Mouse (Mus musculus): Measurements from ENCODE around the gene Smc6. TPM values are rescaled to one million over a fixed set of nuclear protein-coding genes. Genes with fewer than 3 reads are reported as not detected.
A peak's percentile ranks its signal among the peaks of the same experiment; 100 is the strongest.

Gene Smc6
- polyA plus RNA-seq (2016; fragmentation: Nextera tagmentation; extraction: Ambion mirVana) = 112 and 114 TPM in 2 replicates

GRCm38 (mm10) chr12:11265382-11266281 is at the start of gene Smc6, which contains the start of gene Gen1:
Smc6 (plus strand) TSS chr12:11265886.
Gen1 (minus strand) TSS chr12:11265801.
- H3K9me3 ChIP-seq = no peaks in the 10 kb centered on the region
- peak; percentile 98 for DNase-seq (ENCODE audit: low spot score)
- under 1% methylated on average over 83 of the region's 83 CpGs for WGBS
- peaks cover 15% of the 10 kb centered on the region; the same call in 1 of the 2 replicates for H3K4me1 ChIP-seq
- H3K27ac ChIP-seq = peak within 1 kb of the TSS; percentile 99
- no peaks in the 10 kb centered on the region for H3K27me3 ChIP-seq (ENCODE audit: insufficient read depth, poor library complexity, severe bottlenecking)
- no peaks in the 10 kb centered on the region for H3K36me3 ChIP-seq
- peak within 1 kb of the TSS; percentile 87 for H3K4me3 ChIP-seq

- no peak for DNase-seq (ENCODE audit: low spot score)
- Histone ChIP-seq H3K36me3 (no peaks in the 10 kb centered on the region), H3K27ac (no peak overlapping the region), H3K4me1 (peaks cover 1% of the 10 kb centered on the region; the same call in 1 of the 2 replicates), H3K4me3 (no peak overlapping the region), H3K27me3 (ENCODE audit: insufficient read depth, poor library complexity, severe bottlenecking) (no peaks in the 10 kb centered on the region), H3K9me3 (no peaks in the 10 kb centered on the region)
- 62% methylated on average over 3 of the region's 3 CpGs for WGBS
Observed at GRCm38 (mm10) chr12:11216454-11216853, 49.2 kb upstream of the Smc6 start.

DNA sequence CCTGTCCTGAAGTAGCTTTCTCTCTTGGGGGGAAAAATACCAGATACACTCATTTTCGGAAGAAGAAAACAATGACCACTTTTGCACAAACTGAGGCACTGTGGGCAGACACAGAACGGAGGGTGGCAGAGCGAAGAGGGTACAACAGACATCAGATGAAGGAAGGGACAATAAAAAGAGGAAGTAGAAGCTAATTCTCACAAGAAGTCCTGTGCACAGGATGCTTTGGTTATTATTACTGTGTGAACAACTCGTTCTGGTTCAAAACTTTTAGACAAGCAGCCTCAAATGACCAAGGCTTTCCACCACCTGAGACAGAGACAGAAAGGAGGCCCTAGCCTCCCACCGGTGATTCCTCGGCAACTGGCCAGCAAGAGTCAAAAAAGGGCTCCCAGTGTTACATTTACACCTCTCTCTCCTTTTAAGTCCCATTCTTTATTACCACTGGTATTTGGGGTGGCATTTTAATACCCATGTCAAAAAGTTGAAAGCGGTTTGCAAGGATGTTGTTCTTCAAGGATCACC is 47.9 kb upstream of the Smc6 start:
- H3K36me3 ChIP-seq = no peaks in the 10 kb centered on the region
- H3K4me3 ChIP-seq = no peak overlapping the region
- no peaks in the 10 kb centered on the region for H3K9me3 ChIP-seq
- WGBS = 82% methylated on average over 7 of the region's 7 CpGs
- H3K4me1 ChIP-seq = peaks cover 9% of the 10 kb centered on the region
- H3K27me3 ChIP-seq (ENCODE audit: insufficient read depth, poor library complexity, severe bottlenecking) = no peaks in the 10 kb centered on the region
- DNase-seq (ENCODE audit: low spot score) = no peak
- no peak overlapping the region for H3K27ac ChIP-seq

DNA sequence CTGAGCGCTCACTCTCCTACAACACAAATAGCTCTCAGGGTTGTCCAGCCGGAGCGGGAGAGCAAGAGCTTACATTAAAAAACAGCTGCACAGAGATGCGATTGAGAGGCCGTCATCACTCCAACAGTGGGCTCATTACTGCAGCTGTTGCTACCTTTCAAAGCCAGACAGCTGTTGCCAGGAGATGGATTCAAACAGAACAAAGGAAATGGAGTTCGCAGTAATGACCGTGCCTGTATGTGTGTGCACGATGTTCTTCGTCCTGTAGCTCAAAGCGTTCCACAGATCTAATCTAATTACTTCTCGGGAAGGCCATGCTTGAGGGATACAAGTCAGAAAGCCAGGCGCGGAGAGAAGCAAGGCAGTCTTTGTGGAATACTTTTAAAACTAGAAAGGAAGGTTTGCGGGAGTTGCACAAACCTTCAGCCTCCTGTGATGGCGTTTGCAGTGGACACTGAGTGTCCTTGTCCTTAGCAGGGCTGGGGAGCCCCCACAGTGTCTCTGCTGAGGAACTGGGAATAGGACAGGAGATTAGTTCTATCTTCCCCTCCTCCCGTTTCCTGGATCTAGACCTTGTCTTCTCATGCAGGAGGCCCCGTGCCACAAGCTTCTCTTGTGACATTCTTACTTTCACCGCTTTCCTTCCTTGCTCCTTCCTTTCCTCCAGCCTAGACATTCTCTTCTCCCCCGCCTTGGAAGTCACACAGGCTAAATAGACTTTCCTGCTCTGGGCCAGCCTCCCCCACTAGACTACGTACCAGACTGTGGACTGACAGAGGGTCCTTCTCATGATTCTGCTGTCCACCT is 44.0 kb upstream of the Smc6 start:
- no peak for DNase-seq (ENCODE audit: low spot score)
- Histone ChIP-seq H3K27me3 (ENCODE audit: insufficient read depth, poor library complexity, severe bottlenecking) (no peaks in the 10 kb centered on the region), H3K4me3 (no peak overlapping the region), H3K27ac (peak overlapping the region; percentile 70), H3K36me3 (no peaks in the 10 kb centered on the region), H3K9me3 (no peaks in the 10 kb centered on the region), H3K4me1 (peaks cover 22% of the 10 kb centered on the region)
- 55% methylated on average over 20 of the region's 20 CpGs for WGBS

DNA sequence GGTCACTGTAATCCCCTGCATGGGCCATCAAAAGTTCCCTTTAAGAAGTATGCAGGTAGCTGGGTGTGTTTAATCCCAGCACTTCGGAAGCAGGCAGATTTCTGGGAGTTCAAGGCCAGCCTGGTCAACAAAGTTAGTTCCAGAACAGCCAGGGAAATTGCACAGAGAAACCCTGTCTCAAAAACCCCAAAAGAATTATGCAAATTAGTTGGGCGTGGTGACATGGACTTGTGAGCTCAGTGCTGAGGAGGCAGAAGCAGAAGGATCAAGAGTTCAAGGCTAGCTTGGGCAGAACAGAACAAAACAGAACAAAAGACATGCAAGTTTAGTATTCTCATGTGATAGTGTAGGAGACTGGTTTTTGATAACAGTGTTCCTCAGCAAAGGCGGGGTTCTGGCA is 43.1 kb upstream of the Smc6 start:
- no peak overlapping the region for H3K4me3 ChIP-seq
- no peaks in the 10 kb centered on the region for H3K27me3 ChIP-seq (ENCODE audit: insufficient read depth, poor library complexity, severe bottlenecking)
- DNase-seq (ENCODE audit: low spot score) = no peak
- H3K27ac ChIP-seq = no peak overlapping the region
- H3K9me3 ChIP-seq = no peaks in the 10 kb centered on the region
- 53% methylated on average over 3 of the region's 3 CpGs for WGBS
- H3K36me3 ChIP-seq = no peaks in the 10 kb centered on the region
- H3K4me1 ChIP-seq = peaks cover 22% of the 10 kb centered on the region

DNA sequence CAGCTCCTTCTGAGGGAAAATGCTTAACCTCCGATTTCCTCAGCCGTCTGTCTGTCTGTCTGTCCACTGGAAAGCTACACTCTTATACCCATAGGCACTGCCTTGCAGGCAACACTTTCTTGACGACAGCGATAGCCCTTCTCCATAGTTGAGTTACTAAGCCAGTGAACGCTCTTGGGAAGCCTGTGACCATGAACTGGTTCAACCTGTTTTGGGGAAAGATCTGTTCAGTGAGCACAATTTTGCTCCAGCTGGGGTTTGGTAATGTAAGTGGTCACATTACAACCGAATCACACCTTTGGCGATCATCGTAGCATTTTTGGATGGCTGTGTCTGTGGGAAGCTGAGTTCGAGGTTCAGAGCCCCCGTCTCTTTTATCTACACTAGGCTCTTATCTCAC is 42.6 kb upstream of the Smc6 start:
- 68% methylated on average over 10 of the region's 10 CpGs for WGBS
- Histone ChIP-seq H3K9me3 (no peaks in the 10 kb centered on the region), H3K4me3 (no peak overlapping the region), H3K27me3 (ENCODE audit: insufficient read depth, poor library complexity, severe bottlenecking) (no peaks in the 10 kb centered on the region), H3K4me1 (peaks cover 22% of the 10 kb centered on the region), H3K36me3 (no peaks in the 10 kb centered on the region), H3K27ac (no peak overlapping the region)
- no peak for DNase-seq (ENCODE audit: low spot score)

- no peaks in the 10 kb centered on the region for H3K9me3 ChIP-seq
- no peak for DNase-seq (ENCODE audit: low spot score)
- no peaks in the 10 kb centered on the region for H3K27me3 ChIP-seq (ENCODE audit: insufficient read depth, poor library complexity, severe bottlenecking)
- peak overlapping the region; percentile 34 for H3K4me3 ChIP-seq
- H3K36me3 ChIP-seq = no peaks in the 10 kb centered on the region
- H3K4me1 ChIP-seq = peaks cover 22% of the 10 kb centered on the region
- H3K27ac ChIP-seq = peak overlapping the region; percentile 77
- WGBS = 3% methylated on average over 5 of the region's 5 CpGs
Observed at GRCm38 (mm10) chr12:11224722-11225121, 41.0 kb upstream of the Smc6 start.

DNA sequence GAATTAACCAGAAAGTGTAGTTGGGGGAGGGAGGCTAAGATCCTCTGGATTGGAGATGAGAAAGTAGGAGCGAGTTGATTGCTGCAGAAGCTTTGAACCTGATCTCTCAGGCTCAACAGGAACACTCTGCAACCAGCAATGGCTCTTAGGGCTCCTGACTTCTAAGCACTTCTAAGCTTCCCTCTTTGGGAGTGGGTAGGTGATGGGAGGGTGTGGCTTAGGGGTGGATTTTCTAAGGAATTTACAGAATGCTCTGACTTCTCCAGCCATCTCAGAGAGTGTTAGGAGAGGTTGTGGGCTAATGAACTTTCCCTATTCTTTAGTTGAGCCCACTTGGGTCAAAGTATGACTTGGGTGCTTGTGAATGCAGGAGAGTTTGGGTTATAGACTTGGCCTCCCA is 39.6 kb upstream of the Smc6 start:
- Histone ChIP-seq H3K27me3 (ENCODE audit: insufficient read depth, poor library complexity, severe bottlenecking) (no peaks in the 10 kb centered on the region), H3K4me1 (peaks cover 22% of the 10 kb centered on the region), H3K9me3 (no peaks in the 10 kb centered on the region), H3K27ac (no peak overlapping the region), H3K36me3 (no peaks in the 10 kb centered on the region), H3K4me3 (no peak overlapping the region)
- no peak for DNase-seq (ENCODE audit: low spot score)
- WGBS = 30% methylated on average over 1 of the region's 1 CpGs

DNA sequence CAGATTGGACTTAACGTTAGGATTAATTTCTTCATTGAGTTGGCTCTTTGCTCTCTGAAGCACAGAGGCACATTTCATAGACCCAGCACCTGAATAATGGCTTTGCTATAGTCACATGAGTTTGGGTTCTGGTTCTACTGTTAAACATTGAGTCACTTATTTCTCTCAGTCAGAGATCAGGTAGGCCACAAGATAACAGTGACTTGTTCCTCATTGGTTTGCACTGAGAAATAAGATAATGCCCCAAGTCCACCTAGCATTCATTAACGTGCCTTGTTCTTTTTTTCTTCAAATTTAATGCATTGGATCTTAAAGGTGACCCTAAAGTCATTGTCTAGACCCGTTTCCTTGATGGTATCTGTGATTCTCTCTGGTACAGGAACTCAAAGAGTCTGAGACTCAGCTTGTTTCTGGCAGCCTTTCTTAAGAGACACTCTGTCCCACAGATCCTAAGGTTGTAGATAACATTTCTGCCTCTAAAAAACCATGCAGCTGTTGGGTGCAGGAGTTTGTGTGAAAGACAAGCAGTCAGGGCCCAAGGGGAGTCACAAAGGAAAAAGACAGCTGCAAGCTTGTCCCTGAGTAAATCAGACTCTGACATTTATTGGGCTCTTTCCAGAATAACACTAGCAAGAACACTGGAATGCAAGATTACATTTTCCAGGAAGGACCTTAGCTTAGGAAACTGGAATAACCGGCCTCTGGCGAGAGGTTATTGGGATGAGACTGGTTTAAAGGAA is 39.0 kb upstream of the Smc6 start:
- no peaks in the 10 kb centered on the region for H3K9me3 ChIP-seq
- no peaks in the 10 kb centered on the region for H3K36me3 ChIP-seq
- H3K4me1 ChIP-seq = peaks cover 18% of the 10 kb centered on the region
- H3K27me3 ChIP-seq (ENCODE audit: insufficient read depth, poor library complexity, severe bottlenecking) = no peaks in the 10 kb centered on the region
- DNase-seq (ENCODE audit: low spot score) = no peak
- H3K4me3 ChIP-seq = no peak overlapping the region
- WGBS = 67% methylated on average over 5 of the region's 5 CpGs
- no peak overlapping the region for H3K27ac ChIP-seq

GRCm38 (mm10) chr12:11230267-11230666 is 35.4 kb upstream of the Smc6 start:
- DNase-seq (ENCODE audit: low spot score) = no peak
- Histone ChIP-seq H3K27ac (no peak overlapping the region), H3K9me3 (no peaks in the 10 kb centered on the region), H3K36me3 (no peaks in the 10 kb centered on the region), H3K4me1 (peaks cover 4% of the 10 kb centered on the region; the same call in 1 of the 2 replicates), H3K4me3 (no peak overlapping the region), H3K27me3 (ENCODE audit: insufficient read depth, poor library complexity, severe bottlenecking) (no peaks in the 10 kb centered on the region)
- WGBS = 68% methylated on average over 2 of the region's 2 CpGs

DNA sequence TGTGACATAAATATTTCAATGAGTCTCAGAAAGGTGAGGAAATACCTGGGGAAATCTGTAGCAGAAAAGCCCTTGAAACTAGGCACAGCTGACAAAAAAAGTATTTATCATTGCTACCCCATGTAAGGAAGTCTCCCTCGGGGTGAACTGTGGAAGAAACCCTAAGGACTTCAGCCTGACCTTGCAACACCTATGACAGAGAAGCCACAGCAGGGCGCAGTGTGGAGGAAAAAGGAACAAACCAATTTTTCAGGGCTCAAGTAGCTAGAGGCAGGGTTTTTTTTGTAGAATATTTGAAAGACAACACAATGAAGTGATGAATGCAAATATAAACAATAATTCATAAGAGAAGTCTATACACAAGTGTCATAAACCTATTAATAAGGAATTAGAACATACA is 29.7 kb upstream of the Smc6 start:
- Histone ChIP-seq H3K36me3 (no peaks in the 10 kb centered on the region), H3K27ac (no peak overlapping the region), H3K27me3 (ENCODE audit: insufficient read depth, poor library complexity, severe bottlenecking) (no peaks in the 10 kb centered on the region), H3K4me1 (peaks cover 4% of the 10 kb centered on the region; the same call in 1 of the 2 replicates), H3K4me3 (no peak overlapping the region), H3K9me3 (no peaks in the 10 kb centered on the region)
- DNase-seq (ENCODE audit: low spot score) = no peak
- WGBS = 72% methylated on average over 2 of the region's 2 CpGs

GRCm38 (mm10) chr12:11247460-11247859 is 18.2 kb upstream of the Smc6 start:
- no peak overlapping the region for H3K4me3 ChIP-seq
- H3K9me3 ChIP-seq = no peaks in the 10 kb centered on the region
- H3K4me1 ChIP-seq = no peaks in the 10 kb centered on the region
- H3K36me3 ChIP-seq = peaks cover 44% of the 10 kb centered on the region
- DNase-seq (ENCODE audit: low spot score) = no peak
- no peaks in the 10 kb centered on the region for H3K27me3 ChIP-seq (ENCODE audit: insufficient read depth, poor library complexity, severe bottlenecking)
- H3K27ac ChIP-seq = no peak overlapping the region
- WGBS = 94% methylated on average over 1 of the region's 1 CpGs
